Mouse (Mus musculus) frontal cortex, postnatal 36 days (tissue): ENCODE measurements around the gene Setx.

Experiments
- DNase-seq, 2 experiments: peaks; one replicate each; pipeline ENCODE4 v3.0.0; 2022; ENCODE audit warnings: low spot score in 2 of 2

Gene Setx

GRCm38 (mm10) chr2:29135161-29135560, 11.2 kb downstream of the Setx start:
- no peak for DNase-seq

- DNase-seq = no peak
Observed at GRCm38 (mm10) chr2:29151941-29152340, 28.0 kb downstream of the Setx start.

GRCm38 (mm10) chr2:29168067-29168466, 44.1 kb downstream of the Setx start:
- no peak for DNase-seq

GRCm38 (mm10) chr2:29174887-29175286, 50.9 kb downstream of the Setx start:
- no peak for DNase-seq

GRCm38 (mm10) chr2:29179810-29180209, 55.8 kb downstream of the Setx start:
- no peak for DNase-seq

GRCm38 (mm10) chr2:29181111-29181510, 57.1 kb downstream of the Setx start:
- DNase-seq = no peak

GRCm38 (mm10) chr2:29183266-29183924, 59.4 kb downstream of the Setx start:
- no peak for DNase-seq

- DNase-seq = no peak
Observed at GRCm38 (mm10) chr2:29186209-29186608, 62.2 kb downstream of the Setx start.

- no peak for DNase-seq
Observed at GRCm38 (mm10) chr2:29190392-29190791, 66.4 kb downstream of the Setx start.

GRCm38 (mm10) chr2:29191216-29192215, 67.5 kb downstream of the Setx start:
- DNase-seq = no peak

- no peak for DNase-seq
Observed at GRCm38 (mm10) chr2:29192629-29193278, 68.8 kb downstream of the Setx start.

- no peak for DNase-seq
Observed at GRCm38 (mm10) chr2:29193819-29194546, 70.0 kb downstream of the Setx start.

- DNase-seq = peak; percentile 62 to 63
Observed at GRCm38 (mm10) chr2:29194547-29195463, 70.8 kb downstream of the Setx start.

GRCm38 (mm10) chr2:29196844-29197243, 72.9 kb downstream of the Setx start:
- DNase-seq = no peak

GRCm38 (mm10) chr2:29198446-29198845, 74.5 kb downstream of the Setx start:
- no peak for DNase-seq

GRCm38 (mm10) chr2:29199909-29200308, 75.9 kb downstream of the Setx start:
- DNase-seq = peak; percentile 49 to 52

GRCm38 (mm10) chr2:29201223-29201955, 77.4 kb downstream of the Setx start:
- no peak for DNase-seq

- DNase-seq = no peak
Observed at GRCm38 (mm10) chr2:29206156-29206555, 82.2 kb downstream of the Setx start.

GRCm38 (mm10) chr2:29216286-29217012, 92.5 kb downstream of the Setx start:
- DNase-seq = peak; percentile 35 to 43
